Mouse (Mus musculus): ENCODE measurements at regions not wholly inside any gene's neighbourhood (a gene's known extent, or its start where the extent isn't known, plus 50 kb on each side); places are given as distances from the start of the nearest gene placed in this dataset.
A peak's percentile ranks its signal among the peaks of the same experiment; 100 is the strongest.
"Not testable (repeated sequence)": the region's sequence is repeated elsewhere in the genome, so short reads cannot be mapped to it uniquely, and the experiment has no call there.

- DNase-seq (ENCODE audit: low spot score in 2 of 2) = no peak
Measured at GRCm38 (mm10) chr3:111194541-111194940, 943.7 kb upstream of the Prmt6 start.

- no peak for DNase-seq (ENCODE audit: low spot score in 2 of 2)
Measured at GRCm38 (mm10) chr3:111166698-111167097, 915.9 kb upstream of the Prmt6 start.

GRCm38 (mm10) chr3:111141196-111141595 lies 890.4 kb upstream of the Prmt6 start:
- not testable (repeated sequence) for DNase-seq (ENCODE audit: low spot score in 2 of 2)

- no peak for DNase-seq (ENCODE audit: low spot score in 2 of 2)
Measured at GRCm38 (mm10) chr3:111108982-111109381, 858.2 kb upstream of the Prmt6 start.

GRCm38 (mm10) chr3:111102646-111103045 lies 851.8 kb upstream of the Prmt6 start:
- DNase-seq (ENCODE audit: low spot score in 2 of 2) = peak in 1 of 2 experiments; percentile 2

- no peak for DNase-seq (ENCODE audit: low spot score in 2 of 2)
Measured at GRCm38 (mm10) chr3:111074311-111074710, 823.5 kb upstream of the Prmt6 start.

GRCm38 (mm10) chr3:111070301-111070700 lies 819.5 kb upstream of the Prmt6 start:
- DNase-seq (ENCODE audit: low spot score in 2 of 2) = no peak

- DNase-seq (ENCODE audit: low spot score in 2 of 2) = no peak
Measured at GRCm38 (mm10) chr3:111069843-111070242, 819.0 kb upstream of the Prmt6 start.

- peak; percentile 8 to 33 for DNase-seq (ENCODE audit: low spot score in 2 of 2)
Measured at GRCm38 (mm10) chr3:111069156-111069555, 818.4 kb upstream of the Prmt6 start.

GRCm38 (mm10) chr3:111049638-111050037 lies 798.8 kb upstream of the Prmt6 start:
- DNase-seq (ENCODE audit: low spot score in 2 of 2) = no peak
